Mouse (Mus musculus) G1E (cell line): ENCODE data around the gene Camta1.

Experiments used
- CTCF ChIP-seq: IDR thresholded peaks from 2 replicates; pipeline ENCODE4 v1.5.1; 2012; ENCODE audit warnings: low read depth, low read length, inconsistent platforms, mixed read lengths
- GATA2 ChIP-seq: IDR thresholded peaks from 2 replicates; pipeline ENCODE4 v1.6.1; 2012; ENCODE audit warnings: low read depth, low read length, inconsistent platforms, borderline replicate concordance
- POLR2AphosphoS5 ChIP-seq: IDR thresholded peaks from 2 replicates; pipeline ENCODE4 v1.6.1; 2012; ENCODE audit warnings: low read depth, low read length, inconsistent platforms; ENCODE audit not compliant: insufficient replicate concordance
- TAL1 ChIP-seq: conservative IDR thresholded peaks from 2 replicates; pipeline ENCODE4 v1.6.1; 2012; ENCODE audit warnings: low read depth, low read length, inconsistent platforms, mixed read lengths

DNA sequence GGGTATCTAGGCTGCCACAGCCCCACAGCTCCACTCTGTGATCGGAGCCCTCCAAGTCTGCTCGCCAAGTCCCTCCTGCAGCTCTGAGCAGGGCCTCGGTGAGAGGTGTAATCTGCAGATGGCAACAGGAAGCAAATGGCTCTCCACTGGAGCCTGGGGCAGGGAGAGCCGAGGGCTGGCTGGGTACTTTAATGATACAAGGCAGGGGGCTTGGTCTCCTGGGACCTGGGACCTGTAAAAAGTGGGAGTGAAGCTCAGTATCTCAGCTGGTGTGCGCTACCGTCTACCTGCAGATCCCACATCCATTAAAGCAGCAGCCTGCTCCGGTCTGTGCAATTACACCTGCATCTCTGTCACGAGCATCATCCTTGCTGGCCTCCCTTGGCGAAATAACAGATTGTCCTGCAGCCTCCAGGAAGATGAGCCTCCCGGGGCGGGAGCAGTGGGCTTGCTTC lies 555.3 kb downstream of the Camta1 start:
- no peak for TF ChIP-seq CTCF
- no peak for TF ChIP-seq TAL1
- TF ChIP-seq GATA2, result no peak
- TF ChIP-seq POLR2AphosphoS5, result no peak
